Mouse (Mus musculus) gastrocnemius, postnatal 36 days (tissue): Measurements from ENCODE around the gene Sh3glb2. TPM values are rescaled to one million over a fixed set of nuclear protein-coding genes. Genes with fewer than 3 reads are reported as not detected.

Source experiments
- microRNA-seq, 2 experiments: library from miRNA; unstranded; fragments of <30 nt; microRNA quantifications; one replicate each; pipeline ENCODE4 v1.2.0; 2021
- total RNA-seq, 2 experiments: library from RNA; stranded (reverse); gene quantifications; 2 replicates each; pipeline ENCODE4 v1.2.3; 2021

The Sh3glb2 gene
- total RNA-seq, 2 experiments from 2014 or later, result 16.3 to 17.6 TPM

Small RNA genes lying within 50 kb of the gene (microRNA-seq; reads per million reads assigned to microRNA genes)
- 0 reads per million in 2 experiments for gene Gm47292

Other genes starting within 250 kb of the Sh3glb2 start
- gene Zer1, start 234.8 kb downstream of the Sh3glb2 start, total RNA-seq, result 10 to 100 TPM; 19.9 to 21.7 TPM
- gene Tbc1d13, start 225.6 kb downstream of the Sh3glb2 start, total RNA-seq, result 10 to 100 TPM; 11.4 to 12.2 TPM
- gene Endog, start 187.8 kb downstream of the Sh3glb2 start, total RNA-seq, result 10 to 100 TPM; 51.4 to 54.6 TPM
- gene Spout1, start 180.9 kb downstream of the Sh3glb2 start, total RNA-seq, result 1 to 10 TPM; 4.5 to 4.8 TPM
- gene Kyat1, start 153.5 kb downstream of the Sh3glb2 start, total RNA-seq, result 10 to 100 TPM; 26.8 to 29.5 TPM
- 10 to 100 TPM; 18.5 to 19.8 TPM for gene Lrrc8a, start 121.6 kb downstream of the Sh3glb2 start, total RNA-seq
- 1 to 10 TPM in 1 of 2 experiments, under 1 TPM in 1; 0.99 to 2.0 TPM for gene Gm28035, start 118.8 kb downstream of the Sh3glb2 start, total RNA-seq
- gene Phyhd1, start 93.1 kb downstream of the Sh3glb2 start, total RNA-seq, result 10 to 100 TPM; 18.6 to 20.1 TPM
- not detected for gene Gm28038, start 78.3 kb downstream of the Sh3glb2 start, total RNA-seq
- gene Dolk, start 73.0 kb downstream of the Sh3glb2 start, total RNA-seq, result 10 to 100 TPM; 20.9 to 21.2 TPM
- gene Nup188, start 72.9 kb downstream of the Sh3glb2 start, total RNA-seq, result 1 to 10 TPM; 6.9 to 9.1 TPM
- gene Miga2, start 4.9 kb upstream of the Sh3glb2 start, total RNA-seq, result 10 to 100 TPM; 15.5 to 19.6 TPM
- 1 to 10 TPM; 5.5 to 6.7 TPM for gene Dolpp1, start 32.9 kb upstream of the Sh3glb2 start, total RNA-seq
- gene Crat, start 56.5 kb upstream of the Sh3glb2 start, total RNA-seq, result 100 to 1,000 TPM; 356 to 381 TPM
- 10 to 100 TPM; 55.1 to 58.9 TPM for gene Ptpa, start 56.7 kb upstream of the Sh3glb2 start, total RNA-seq
- gene Ier5l, start 114.9 kb upstream of the Sh3glb2 start, total RNA-seq, result 1 to 10 TPM; 1.7 TPM
- 1 to 10 TPM; 2.5 to 3.4 TPM for gene Cstad, start 235.7 kb upstream of the Sh3glb2 start, total RNA-seq